Mouse (Mus musculus): ENCODE measurements at regions not wholly inside any gene's neighbourhood (a gene's known extent, or its start where the extent isn't known, plus 50 kb on each side); places are given as distances from the start of the nearest gene placed in this dataset.

DNA sequence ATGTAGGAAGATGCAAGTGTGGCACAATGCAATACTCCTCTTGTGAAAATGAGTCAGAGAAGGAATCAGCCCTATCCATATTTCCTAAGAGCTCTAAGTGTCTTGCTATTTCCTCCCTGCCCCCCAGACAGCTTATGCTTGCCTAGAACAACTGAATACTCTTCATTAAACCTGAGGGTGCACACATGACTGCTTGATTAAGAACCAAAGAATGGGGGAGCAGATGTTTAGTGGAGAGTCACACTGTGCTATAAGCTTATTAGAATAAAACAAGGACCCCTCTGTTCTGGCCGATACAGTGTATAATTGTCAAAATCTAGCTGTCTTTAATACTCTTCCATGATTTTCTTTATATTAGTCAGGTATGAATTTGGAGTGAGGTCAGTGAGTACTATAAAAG lies 458.8 kb upstream of the Mon1b start:
- Histone ChIP-seq H3K4me3 (ENCODE audit: insufficient read depth, low read depth, low read length) (no peak overlapping the region), H3K36me3 (ENCODE audit: control insufficient read depth, insufficient read depth, low read length) (no peaks in the 10 kb centered on the region), H3K27ac (ENCODE audit: insufficient read depth, low read depth, low read length) (no peak overlapping the region), H3K4me1 (ENCODE audit: control insufficient read depth, insufficient read depth, low read length) (no peaks in the 10 kb centered on the region), H3K27me3 (replicated peaks; ENCODE audit: control insufficient read depth, insufficient read depth, low read length) (no peaks in the 10 kb centered on the region)
- 88% methylated on average over 1 of the region's 1 CpGs for WGBS
- DNase-seq = no peak
- TF ChIP-seq POLR2A (IDR thresholded peaks at IDR 0.05; ENCODE audit: low read depth, low read length) (no peak), CTCF (conservative IDR thresholded peaks at IDR 0.05; ENCODE audit: insufficient read depth, insufficient read length, low read depth, low read length) (no peak)

DNA sequence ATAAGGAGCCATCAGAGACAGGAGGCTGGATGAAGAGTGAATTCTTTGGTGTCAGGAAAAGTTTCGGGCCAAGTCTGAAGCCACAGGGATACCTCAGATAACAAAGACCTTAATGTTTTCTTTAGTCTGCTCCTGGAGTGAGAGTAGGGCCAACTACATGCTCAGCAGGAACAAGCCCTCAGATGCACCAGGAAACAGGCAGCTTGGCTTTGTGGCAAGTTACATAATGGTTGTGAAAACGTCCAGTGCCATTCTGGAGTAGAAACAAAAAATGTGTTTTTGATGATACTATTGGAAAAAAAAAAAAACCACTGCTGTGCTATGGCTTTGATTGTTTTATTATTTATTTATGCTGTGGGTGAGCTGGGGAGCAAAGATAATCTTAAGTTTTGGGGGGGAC lies 452.2 kb upstream of the Mon1b start:
- Histone ChIP-seq H3K4me1 (ENCODE audit: control insufficient read depth, insufficient read depth, low read length) (no peaks in the 10 kb centered on the region), H3K36me3 (ENCODE audit: control insufficient read depth, insufficient read depth, low read length) (no peaks in the 10 kb centered on the region), H3K27me3 (replicated peaks; ENCODE audit: control insufficient read depth, insufficient read depth, low read length) (no peaks in the 10 kb centered on the region), H3K27ac (ENCODE audit: insufficient read depth, low read depth, low read length) (no peak overlapping the region), H3K4me3 (ENCODE audit: insufficient read depth, low read depth, low read length) (no peak overlapping the region)
- DNase-seq = no peak
- 25% methylated on average over 2 of the region's 2 CpGs for WGBS
- TF ChIP-seq CTCF (conservative IDR thresholded peaks at IDR 0.05; ENCODE audit: insufficient read depth, insufficient read length, low read depth, low read length) (no peak), POLR2A (IDR thresholded peaks at IDR 0.05; ENCODE audit: low read depth, low read length) (no peak)

DNA sequence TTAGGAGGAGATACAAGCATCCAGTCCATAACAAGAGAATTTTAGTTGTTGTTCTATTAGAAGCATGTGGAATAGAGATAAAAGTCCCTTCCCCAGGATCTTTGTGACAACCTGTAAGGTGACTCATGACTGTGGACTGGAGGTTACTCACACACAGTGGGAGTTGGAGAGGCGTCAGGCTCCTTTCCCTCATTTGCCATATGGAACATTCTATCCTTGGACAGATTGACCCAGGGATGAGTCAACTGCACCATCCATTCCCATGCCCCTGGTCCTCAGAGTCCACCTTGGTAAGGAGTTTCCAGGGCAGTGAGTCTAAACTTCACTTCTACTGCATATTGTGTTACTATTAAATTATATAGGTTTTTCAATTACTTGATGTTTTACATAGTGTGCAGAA lies 444.9 kb upstream of the Mon1b start:
- 84% methylated on average over 1 of the region's 1 CpGs for WGBS
- DNase-seq = no peak
- Histone ChIP-seq H3K27me3 (replicated peaks; ENCODE audit: control insufficient read depth, insufficient read depth, low read length) (no peaks in the 10 kb centered on the region), H3K27ac (ENCODE audit: insufficient read depth, low read depth, low read length) (no peak overlapping the region), H3K36me3 (ENCODE audit: control insufficient read depth, insufficient read depth, low read length) (no peaks in the 10 kb centered on the region), H3K4me3 (ENCODE audit: insufficient read depth, low read depth, low read length) (no peak overlapping the region), H3K4me1 (ENCODE audit: control insufficient read depth, insufficient read depth, low read length) (no peaks in the 10 kb centered on the region)
- TF ChIP-seq CTCF (conservative IDR thresholded peaks at IDR 0.05; ENCODE audit: insufficient read depth, insufficient read length, low read depth, low read length) (no peak), POLR2A (IDR thresholded peaks at IDR 0.05; ENCODE audit: low read depth, low read length) (no peak)

DNA sequence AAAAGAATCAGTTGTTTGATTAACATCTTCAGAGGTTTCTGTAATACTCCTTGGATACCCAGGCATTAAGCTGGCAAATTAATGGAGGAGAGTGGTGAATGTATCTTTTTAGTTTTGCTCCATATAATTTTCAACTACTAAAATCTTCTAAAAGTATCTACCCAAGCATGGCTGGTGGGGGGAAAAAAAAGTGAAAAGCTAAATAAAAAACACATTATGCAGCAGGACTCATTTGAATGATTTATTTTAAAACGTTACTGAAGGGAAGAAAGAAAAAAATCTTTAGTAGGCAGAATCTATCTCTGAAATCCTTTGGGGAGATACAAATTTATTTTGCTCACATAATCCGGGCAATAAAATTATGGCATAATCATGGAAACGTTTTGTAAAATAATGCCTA lies 443.9 kb upstream of the Mon1b start:
- no peak overlapping the region for H3K4me3 ChIP-seq (ENCODE audit: insufficient read depth, low read depth, low read length)
- no peak overlapping the region for H3K27ac ChIP-seq (ENCODE audit: insufficient read depth, low read depth, low read length)
- H3K36me3 ChIP-seq (ENCODE audit: control insufficient read depth, insufficient read depth, low read length) = no peaks in the 10 kb centered on the region
- no peak for DNase-seq
- H3K4me1 ChIP-seq (ENCODE audit: control insufficient read depth, insufficient read depth, low read length) = no peaks in the 10 kb centered on the region
- no peak for TF ChIP-seq POLR2A (IDR thresholded peaks at IDR 0.05; ENCODE audit: low read depth, low read length)
- TF ChIP-seq CTCF (conservative IDR thresholded peaks at IDR 0.05; ENCODE audit: insufficient read depth, insufficient read length, low read depth, low read length) = no peak
- H3K27me3 ChIP-seq (replicated peaks; ENCODE audit: control insufficient read depth, insufficient read depth, low read length) = no peaks in the 10 kb centered on the region
- 68% methylated on average over 3 of the region's 3 CpGs for WGBS
